Mouse (Mus musculus): Measurements from ENCODE around the gene Olfr171.

DNA sequence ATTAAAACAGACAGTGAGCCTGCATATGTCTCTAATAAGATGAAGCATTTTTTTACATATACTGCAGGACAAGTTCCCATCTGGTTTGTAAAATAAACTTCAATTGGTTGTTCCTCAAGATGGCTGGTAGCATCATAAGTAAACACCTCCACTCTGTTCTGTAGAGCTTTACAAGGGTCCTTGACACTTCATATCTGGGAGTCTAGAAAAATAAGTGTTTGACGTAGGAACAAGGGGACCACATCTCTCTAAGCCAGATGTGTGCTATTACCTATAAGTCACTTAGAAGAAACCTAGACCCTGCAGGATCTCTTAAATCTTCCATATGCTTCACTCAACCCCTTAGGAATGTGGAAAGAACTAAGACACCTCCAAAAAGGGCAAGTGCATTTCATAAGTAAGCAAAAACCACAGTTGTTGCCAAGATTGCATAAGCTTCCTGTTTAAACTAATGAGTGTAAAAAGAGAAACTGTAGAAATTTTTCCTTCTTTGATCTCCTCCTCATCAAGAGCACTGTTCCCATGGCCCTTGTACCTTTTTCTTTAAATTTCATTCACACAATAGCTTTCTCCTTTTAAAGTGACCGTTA is 41.1 kb upstream of the Olfr171 start:
- TF ChIP-seq POLR2A (IDR thresholded peaks at IDR 0.05; ENCODE audit: low read depth, low read length) (no peak), CTCF (IDR thresholded peaks at IDR 0.05; ENCODE audit: borderline replicate concordance, insufficient read depth, low read length) (no peak)

Measured in embryonic fibroblast, embryonic 13.5 days (primary cell).